Mouse (Mus musculus) liver, postnatal 0 days (tissue): ENCODE measurements around the gene Gm17409.

Source experiments
- CTCF ChIP-seq: sonication (generic); IDR thresholded peaks from 2 replicates; pipeline ENCODE4 v1.5.1; 2016; ENCODE audit warnings: antibody characterized with exemption, low read depth
- EP300 ChIP-seq: IDR thresholded peaks from 2 replicates; pipeline ENCODE4 v1.6.1; 2016; ENCODE audit warnings: antibody characterized with exemption, low read depth, mild to moderate bottlenecking

- no peak for TF ChIP-seq CTCF
- TF ChIP-seq EP300, result no peak
Measured at GRCm38 (mm10) chr2:58435507-58435906, 34.4 kb upstream of the Gm17409 start.
